Comparison of ENCODE assay signal across 8 mouse cellular contexts in genomic region chr14:48246236-48246635, GRCm38 (mm10).
DNase-seq lines count a peak whose midpoint lies in the region; ATAC-seq and TF ChIP-seq lines count a peak whose summit lies in the region.

No protein-coding gene starts in this region.

- peaks cover 8% of the 10 kb centered on the region; the same call in 1 of the 2 replicates for H3K36me3 ChIP-seq in liver, adult 2 months (ENCODE audit: control insufficient read depth, insufficient read depth, low read length)
- H3K36me3 ChIP-seq in liver, embryonic 12.5 days: no peaks in the 10 kb centered on the region
- H3K36me3 ChIP-seq in embryonic facial prominence, embryonic 15.5 days: no peaks in the 10 kb centered on the region
- H3K36me3 ChIP-seq in limb, embryonic 14.5 days (ENCODE audit: control insufficient read depth, insufficient read depth, low read length): peaks cover 9% of the 10 kb centered on the region; the same call in 1 of the 2 replicates

- no peaks in the 10 kb centered on the region for H3K9me3 ChIP-seq in liver, embryonic 12.5 days (replicated peaks)
- no peaks in the 10 kb centered on the region for H3K9me3 ChIP-seq in embryonic facial prominence, embryonic 15.5 days (replicated peaks)
- H3K9me3 ChIP-seq in limb, embryonic 14.5 days (ENCODE audit: control insufficient read depth, low read length): no peaks in the 10 kb centered on the region

- no peak overlapping the region for H3K4me2 ChIP-seq in liver, embryonic 12.5 days
- H3K4me2 ChIP-seq in embryonic facial prominence, embryonic 15.5 days (replicated peaks): no peak overlapping the region
- H3K4me2 ChIP-seq in limb, embryonic 14.5 days (replicated peaks; ENCODE audit: low read depth, low read length, severe bottlenecking): no peak overlapping the region

- H3K27ac ChIP-seq in liver, adult 2 months (replicated peaks; ENCODE audit: insufficient read depth, low read depth, low read length): no peak overlapping the region
- H3K27ac ChIP-seq in liver, embryonic 12.5 days: no peak overlapping the region
- H3K27ac ChIP-seq in embryonic facial prominence, embryonic 15.5 days (replicated peaks): no peak overlapping the region
- no peak overlapping the region for H3K27ac ChIP-seq in limb, embryonic 14.5 days (replicated peaks; ENCODE audit: low read depth, low read length)

- no peak overlapping the region for H3K9ac ChIP-seq in liver, adult 2 months (ENCODE audit: low read depth, low read length)
- no peak overlapping the region for H3K9ac ChIP-seq in liver, embryonic 12.5 days
- no peak overlapping the region for H3K9ac ChIP-seq in embryonic facial prominence, embryonic 15.5 days
- H3K9ac ChIP-seq in limb, embryonic 14.5 days (ENCODE audit: low read depth, low read length, severe bottlenecking): no peak overlapping the region

- peak; percentile 3 for DNase-seq in liver, adult 2 months (ENCODE audit: extremely low read depth, low read depth, low spot score)
- DNase-seq in limb, embryonic 14.5 days (ENCODE audit: low spot score): no peak
- DNase-seq in skeletal muscle tissue, adult 2 months (ENCODE audit: low read depth, low spot score): peak; percentile 16
- no peak for DNase-seq in Muller cell, postnatal 12 days (ENCODE audit: inconsistent ontology term)
- no peak for DNase-seq in kidney, adult 9 months

- no peak overlapping the region for H3K4me3 ChIP-seq in liver, adult 2 months (ENCODE audit: insufficient read depth, low read depth, low read length)
- H3K4me3 ChIP-seq in liver, embryonic 12.5 days: no peak overlapping the region
- H3K4me3 ChIP-seq in embryonic facial prominence, embryonic 15.5 days (replicated peaks): no peak overlapping the region
- H3K4me3 ChIP-seq in limb, embryonic 14.5 days (replicated peaks; ENCODE audit: low read length): no peak overlapping the region

- 54% methylated on average over 3 of the region's 3 CpGs for WGBS in liver, adult 2 months
- WGBS in liver, embryonic 12.5 days (ENCODE audit: insufficient replicate concordance): 22% methylated on average over 3 of the region's 3 CpGs
- 26% methylated on average over 3 of the region's 3 CpGs for WGBS in embryonic facial prominence, embryonic 15.5 days
- 49% methylated on average over 3 of the region's 3 CpGs for WGBS in limb, embryonic 14.5 days

- no peaks in the 10 kb centered on the region for H3K4me1 ChIP-seq in liver, adult 2 months (ENCODE audit: control insufficient read depth, insufficient read depth, low read length)
- 0 out of 2 replicates have a peak, but pooled peaks cover 3% of the 10 kb centered on the region for H3K4me1 ChIP-seq in liver, embryonic 12.5 days
- peaks cover 9% of the 10 kb centered on the region for H3K4me1 ChIP-seq in embryonic facial prominence, embryonic 15.5 days
- no peaks in the 10 kb centered on the region for H3K4me1 ChIP-seq in limb, embryonic 14.5 days (ENCODE audit: control insufficient read depth, insufficient read depth, low read length)

- no peaks in the 10 kb centered on the region for H3K27me3 ChIP-seq in liver, adult 2 months (ENCODE audit: control insufficient read depth, insufficient read depth, low read length)
- H3K27me3 ChIP-seq in liver, embryonic 12.5 days (replicated peaks): no peaks in the 10 kb centered on the region
- H3K27me3 ChIP-seq in embryonic facial prominence, embryonic 15.5 days: no peaks in the 10 kb centered on the region
- H3K27me3 ChIP-seq in limb, embryonic 14.5 days (ENCODE audit: control insufficient read depth, insufficient read depth, low read length): no peaks in the 10 kb centered on the region

- TF ChIP-seq CTCF in liver, adult 2 months (IDR thresholded peaks at IDR 0.05; ENCODE audit: low read depth, low read length): no peak

- no peak for TF ChIP-seq POLR2A in liver, adult 2 months (IDR thresholded peaks at IDR 0.05; ENCODE audit: extremely low read depth, insufficient read depth, low read length)
- no peak for TF ChIP-seq POLR2A in limb, embryonic 14.5 days (IDR thresholded peaks at IDR 0.05; ENCODE audit: borderline replicate concordance, extremely low read depth, insufficient read depth, insufficient read length)

- H3K79me2 ChIP-seq in liver, adult 2 months (ENCODE audit: control insufficient read depth, insufficient read depth, low read length): no peaks in the 10 kb centered on the region

- no peak for ATAC-seq in liver, embryonic 12.5 days
- ATAC-seq in embryonic facial prominence, embryonic 15.5 days (ENCODE audit: insufficient number of reproducible peaks, low FRiP score, low TSS enrichment, low read depth): peak; percentile 76
- peak; percentile 70; the same call in 1 of the 2 replicates for ATAC-seq in limb, embryonic 14.5 days (ENCODE audit: low FRiP score, low read depth)
- no peak for ATAC-seq in erythroid progenitor cell, adult 5-6 weeks (replicated peaks; ENCODE audit: low FRiP score, poor library complexity, severe bottlenecking)

Comparison
In these comparisons a context has a peak if more than half of its experiments do, and no peak if none do; other contexts are left out.
1. DNase-seq: peak in liver, adult 2 months (single experiment) and skeletal muscle tissue, adult 2 months (single experiment); none in limb, embryonic 14.5 days (single experiment), Muller cell, postnatal 12 days (single experiment) and kidney, adult 9 months (single experiment).
2. ATAC-seq: peak in embryonic facial prominence, embryonic 15.5 days (single experiment) and limb, embryonic 14.5 days (single experiment); none in liver, embryonic 12.5 days (single experiment) and erythroid progenitor cell, adult 5-6 weeks (single experiment).